Mouse (Mus musculus): Measurements from ENCODE around the gene Surf1. TPM values are rescaled to one million over a fixed set of nuclear protein-coding genes. Genes with fewer than 3 reads are reported as not detected.
A peak's percentile ranks its signal among the peaks of the same experiment; 100 is the strongest.

Gene Surf1
- 51.2 and 54.4 TPM in 2 replicates for polyA plus RNA-seq (2016; fragmentation: Nextera tagmentation; extraction: Ambion mirVana)

DNA sequence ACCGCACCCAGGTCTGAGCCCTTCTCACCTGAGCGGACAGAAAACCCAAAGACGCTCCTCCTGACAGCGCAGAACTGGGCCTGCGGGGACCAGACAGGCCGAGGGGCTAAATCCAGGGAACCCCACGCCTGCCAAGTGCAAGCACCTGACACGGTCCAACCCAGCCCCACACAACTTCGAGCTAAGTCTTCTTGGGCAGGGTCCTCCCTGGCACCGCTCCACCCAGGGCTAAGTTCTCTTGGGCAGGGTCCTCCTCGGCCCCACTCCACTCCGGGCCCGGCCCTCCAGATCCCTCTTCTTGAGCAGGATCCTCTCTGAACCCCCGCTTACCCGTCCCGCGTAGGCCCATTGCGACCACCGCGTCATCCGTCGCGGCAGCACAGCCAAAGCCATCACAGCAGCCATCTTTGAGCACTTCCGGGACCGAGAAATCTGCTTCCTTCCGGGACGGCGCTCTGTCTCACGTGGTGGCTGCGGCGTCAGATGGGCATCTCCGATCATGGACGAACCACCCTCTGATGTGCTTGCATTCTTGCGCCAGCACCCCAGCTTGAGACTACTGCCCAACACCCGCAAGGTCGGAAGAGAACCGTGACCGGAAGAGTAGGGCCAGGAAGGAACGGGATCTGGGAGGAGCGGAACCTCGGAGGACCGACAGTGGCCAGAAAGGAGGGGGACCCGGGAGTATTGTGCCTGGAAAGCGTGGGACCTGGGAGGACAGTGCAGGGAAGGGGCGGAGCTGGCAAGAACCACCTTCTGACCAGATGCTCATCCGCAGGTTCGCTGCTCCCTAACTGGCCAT, at the start of gene Surf1, which contains the start of gene Surf2:
Gene Surf1 (minus strand): TSS at position 604 of the 802 bp plus-strand sequence.
Gene Surf2 (plus strand): TSS at position 441 of the 802 bp plus-strand sequence.
- Histone ChIP-seq H3K4me1 (peaks cover 46% of the 10 kb centered on the region), H3K4me3 (replicated peaks) (peak within 1 kb of the TSS; percentile 73), H3K9me3 (no peaks in the 10 kb centered on the region), H3K27me3 (no peaks in the 10 kb centered on the region), H3K9ac (peak within 1 kb of the TSS; percentile 74), H3K36me3 (replicated peaks) (peaks cover 65% of the 10 kb centered on the region), H3K27ac (peak within 1 kb of the TSS; percentile 73), H3K4me2 (peak within 1 kb of the TSS; percentile 95)
- ATAC-seq (ENCODE audit: low FRiP score): peak; percentile 79
- 3% methylated on average over 47 of the region's 47 CpGs for WGBS

DNA sequence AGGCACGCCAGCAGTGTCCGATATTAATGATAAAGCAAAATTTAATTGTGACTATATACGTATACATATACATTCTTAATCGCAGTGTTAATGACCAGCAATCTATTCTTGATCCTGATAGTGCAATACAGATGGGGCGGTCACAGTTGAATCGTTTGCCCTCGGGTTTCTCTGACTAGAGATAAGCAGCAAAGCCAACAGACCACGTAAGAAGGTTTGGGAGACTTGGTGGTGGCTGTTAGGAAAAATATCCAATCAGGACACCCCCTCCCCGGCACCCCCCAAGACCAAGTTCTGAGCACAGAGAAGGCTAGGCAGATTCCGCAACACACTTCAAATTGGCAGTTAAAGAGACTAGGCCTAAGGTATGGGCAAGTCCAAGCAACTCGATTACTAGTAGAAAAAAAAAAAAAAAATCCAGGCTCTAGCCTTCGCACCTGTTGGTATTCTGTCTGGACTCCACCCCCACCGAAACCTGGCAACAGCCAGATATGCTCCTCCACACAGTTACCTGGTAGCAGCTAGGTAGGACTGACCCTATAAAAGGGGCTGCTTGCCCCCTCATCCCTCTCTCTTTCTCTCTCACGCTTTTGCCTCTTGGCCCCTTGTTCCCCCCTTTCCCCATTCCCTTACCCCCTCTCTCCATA, 48.5 kb upstream of the Surf1 start:
- Histone ChIP-seq H3K9me3 (0 out of 2 replicates have a peak, but pooled peaks cover 8% of the 10 kb centered on the region), H3K27ac (peak overlapping the region; percentile 98), H3K9ac (peak overlapping the region; percentile 89), H3K36me3 (replicated peaks) (peaks cover 19% of the 10 kb centered on the region), H3K4me1 (peaks cover 32% of the 10 kb centered on the region), H3K4me2 (peak overlapping the region; percentile 86), H3K27me3 (no peaks in the 10 kb centered on the region), H3K4me3 (replicated peaks) (peak overlapping the region; percentile 78)
- WGBS: 17% methylated on average over 14 of the region's 14 CpGs
- ATAC-seq (ENCODE audit: low FRiP score): no peak

DNA sequence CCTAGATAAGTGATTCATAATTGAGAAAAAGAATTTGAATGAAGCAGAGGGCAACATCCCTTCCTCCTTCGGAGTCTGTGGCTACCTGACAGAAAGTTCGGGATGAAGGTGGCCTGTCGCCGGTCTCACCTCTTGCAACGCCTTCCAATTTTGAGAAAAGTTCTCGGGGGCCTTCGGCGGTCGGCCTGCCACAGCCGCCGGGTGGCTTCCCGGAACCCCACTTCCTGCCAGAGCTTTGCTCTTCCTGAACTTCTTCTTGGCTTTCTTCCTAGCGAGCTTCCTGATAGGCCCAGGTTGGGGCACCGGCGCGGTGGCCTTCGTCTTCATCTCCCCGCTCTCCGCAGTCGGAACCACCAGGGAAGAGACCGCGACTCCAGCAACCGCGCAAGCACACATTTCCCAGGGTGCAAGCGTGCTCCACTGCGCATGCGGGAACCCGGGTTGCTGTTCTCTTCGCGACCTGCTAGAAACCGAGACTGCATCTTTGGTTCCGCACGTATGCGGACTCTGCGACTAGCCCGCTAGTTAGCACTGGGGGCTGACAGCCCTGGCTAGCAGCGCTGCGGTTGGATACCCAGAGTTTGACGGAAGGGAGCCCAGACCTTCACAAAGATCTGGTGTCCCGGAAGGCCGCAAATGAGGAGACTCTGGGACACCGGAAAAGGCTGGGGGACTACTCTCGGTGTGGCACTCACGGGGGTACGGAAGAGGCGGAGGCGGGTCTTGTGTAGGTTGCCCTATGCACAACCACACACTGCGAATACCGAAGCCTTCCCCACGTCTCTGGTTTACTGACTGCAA, 47.8 kb upstream of the Surf1 start, which contains the start of gene Rexo4:
Gene Rexo4 (minus strand): TSS at position 464 of the 801 bp plus-strand sequence.
- Histone ChIP-seq H3K9ac (peak within 1 kb of the TSS; percentile 89), H3K4me2 (peak within 1 kb of the TSS; percentile 86), H3K27ac (peak within 1 kb of the TSS; percentile 98), H3K36me3 (replicated peaks) (peaks cover 24% of the 10 kb centered on the region), H3K27me3 (no peaks in the 10 kb centered on the region), H3K4me3 (replicated peaks) (peak within 1 kb of the TSS; percentile 78), H3K4me1 (peaks cover 32% of the 10 kb centered on the region), H3K9me3 (0 out of 2 replicates have a peak, but pooled peaks cover 8% of the 10 kb centered on the region)
- WGBS: under 1% methylated on average over 50 of the region's 50 CpGs
- ATAC-seq (ENCODE audit: low FRiP score): peak; percentile 96

- no peak overlapping the region for H3K4me2 ChIP-seq
- WGBS: 76% methylated on average over 4 of the region's 4 CpGs
- H3K36me3 ChIP-seq (replicated peaks): peaks cover 57% of the 10 kb centered on the region
- peaks cover 32% of the 10 kb centered on the region for H3K4me1 ChIP-seq
- no peak overlapping the region for H3K4me3 ChIP-seq (replicated peaks)
- H3K27ac ChIP-seq: no peak overlapping the region
- H3K9ac ChIP-seq: no peak overlapping the region
- no peaks in the 10 kb centered on the region for H3K27me3 ChIP-seq
- ATAC-seq (ENCODE audit: low FRiP score): no peak
- H3K9me3 ChIP-seq: no peaks in the 10 kb centered on the region
Observed at GRCm38 (mm10) chr2:26960756-26961155, 44.4 kb upstream of the Surf1 start.

- Histone ChIP-seq H3K27me3 (no peaks in the 10 kb centered on the region), H3K4me3 (replicated peaks) (no peak overlapping the region), H3K36me3 (replicated peaks) (peaks cover 90% of the 10 kb centered on the region), H3K27ac (no peak overlapping the region), H3K9ac (no peak overlapping the region), H3K4me2 (no peak overlapping the region), H3K9me3 (no peaks in the 10 kb centered on the region), H3K4me1 (peaks cover 11% of the 10 kb centered on the region)
- no peak for ATAC-seq (ENCODE audit: low FRiP score)
- WGBS: 90% methylated on average over 2 of the region's 2 CpGs
Observed at GRCm38 (mm10) chr2:26957488-26957859, 41.1 kb upstream of the Surf1 start.

GRCm38 (mm10) chr2:26956811-26957487, 40.6 kb upstream of the Surf1 start:
- Histone ChIP-seq H3K27ac (no peak overlapping the region), H3K4me3 (replicated peaks) (no peak overlapping the region), H3K4me2 (no peak overlapping the region), H3K9me3 (no peaks in the 10 kb centered on the region), H3K4me1 (peaks cover 7% of the 10 kb centered on the region), H3K9ac (no peak overlapping the region), H3K36me3 (replicated peaks) (peaks cover 92% of the 10 kb centered on the region), H3K27me3 (no peaks in the 10 kb centered on the region)
- WGBS: 92% methylated on average over 12 of the region's 12 CpGs
- ATAC-seq (ENCODE audit: low FRiP score): no peak

DNA sequence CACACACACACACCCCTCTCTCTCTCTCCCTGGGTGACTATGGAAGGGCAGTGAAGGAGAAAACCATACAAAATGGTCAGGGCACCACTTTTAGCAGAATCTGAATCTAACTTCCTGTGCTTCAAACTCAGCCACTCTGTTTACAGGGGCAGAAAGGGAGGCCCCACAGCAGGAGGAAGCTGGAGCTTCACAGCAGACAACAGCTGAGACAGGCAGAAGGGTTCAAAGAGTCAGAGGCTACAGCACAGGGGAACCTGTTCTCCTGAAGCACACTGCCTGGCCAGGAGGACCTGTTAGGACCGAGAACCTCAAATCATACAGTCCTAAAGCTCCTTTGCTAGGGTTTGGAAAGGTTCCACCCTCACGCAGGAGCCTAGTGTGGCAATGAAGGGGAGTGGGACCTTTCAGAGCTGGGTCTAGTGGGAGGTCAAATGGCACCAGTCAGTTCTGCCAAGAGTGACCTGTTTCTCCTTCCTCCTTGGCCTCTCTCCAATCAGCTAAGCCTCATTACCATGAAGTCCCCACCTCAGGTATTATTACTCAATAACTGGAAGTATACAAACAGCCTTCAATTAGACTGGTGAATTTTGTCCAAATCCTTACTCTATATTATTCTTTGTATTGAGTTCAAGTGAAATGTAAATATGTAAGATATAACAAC, 38.5 kb upstream of the Surf1 start:
- no peaks in the 10 kb centered on the region for H3K4me1 ChIP-seq
- H3K27me3 ChIP-seq: no peaks in the 10 kb centered on the region
- H3K9ac ChIP-seq: no peak overlapping the region
- 88% methylated on average over 2 of the region's 2 CpGs for WGBS
- H3K9me3 ChIP-seq: no peaks in the 10 kb centered on the region
- no peak overlapping the region for H3K4me2 ChIP-seq
- peaks cover 87% of the 10 kb centered on the region for H3K36me3 ChIP-seq (replicated peaks)
- ATAC-seq (ENCODE audit: low FRiP score): no peak
- H3K4me3 ChIP-seq (replicated peaks): no peak overlapping the region
- H3K27ac ChIP-seq: no peak overlapping the region

DNA sequence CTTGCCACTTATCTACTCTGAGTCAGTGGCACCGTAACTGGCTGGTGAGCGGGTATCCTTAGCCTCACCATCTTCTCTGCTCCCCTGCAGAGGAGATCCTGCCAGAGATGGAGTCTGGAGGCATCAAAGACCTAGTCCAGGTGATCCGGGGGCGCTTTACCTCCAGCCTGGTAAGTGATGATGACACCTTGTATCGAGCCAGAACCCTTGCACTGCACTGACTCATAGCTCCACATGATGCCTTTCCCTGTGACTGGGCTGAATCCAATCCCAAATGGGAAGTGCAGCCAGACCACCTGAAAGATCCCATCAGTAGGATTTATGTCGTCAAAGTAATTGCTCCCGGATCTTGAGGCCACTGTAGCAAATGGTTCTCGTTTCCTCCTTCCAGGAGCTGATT, 36.5 kb upstream of the Surf1 start:
- Histone ChIP-seq H3K4me2 (no peak overlapping the region), H3K4me3 (replicated peaks) (no peak overlapping the region), H3K4me1 (no peaks in the 10 kb centered on the region), H3K9me3 (no peaks in the 10 kb centered on the region), H3K9ac (no peak overlapping the region), H3K27ac (no peak overlapping the region), H3K27me3 (no peaks in the 10 kb centered on the region), H3K36me3 (replicated peaks) (peaks cover 71% of the 10 kb centered on the region)
- WGBS: 96% methylated on average over 8 of the region's 8 CpGs
- ATAC-seq (ENCODE audit: low FRiP score): no peak

DNA sequence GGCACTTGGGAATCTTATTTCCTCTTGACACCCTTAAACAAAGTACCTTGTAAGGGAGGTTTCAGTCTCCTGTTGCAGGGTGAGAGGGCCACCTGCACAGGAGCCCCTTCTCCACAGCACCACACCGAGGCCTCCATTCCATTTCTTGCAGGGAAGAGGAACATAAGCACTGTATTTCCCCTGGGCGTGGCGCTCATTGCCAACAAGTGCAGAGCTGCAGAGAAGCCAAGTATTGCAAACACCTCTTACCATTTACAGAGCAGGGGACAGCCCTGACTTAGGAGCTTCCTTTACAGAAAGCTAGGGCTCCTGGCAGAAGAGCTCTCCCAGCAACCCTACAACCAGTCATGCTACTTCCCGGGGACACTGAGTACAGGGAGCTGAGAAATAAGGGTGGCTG, 35.9 kb upstream of the Surf1 start:
- WGBS: 93% methylated on average over 4 of the region's 4 CpGs
- no peak for ATAC-seq (ENCODE audit: low FRiP score)
- peaks cover 64% of the 10 kb centered on the region for H3K36me3 ChIP-seq (replicated peaks)

GRCm38 (mm10) chr2:26951346-26951905, 35.1 kb upstream of the Surf1 start:
- H3K9me3 ChIP-seq: no peaks in the 10 kb centered on the region
- H3K4me2 ChIP-seq: no peak overlapping the region
- peaks cover 59% of the 10 kb centered on the region for H3K36me3 ChIP-seq (replicated peaks)
- no peaks in the 10 kb centered on the region for H3K27me3 ChIP-seq
- no peak overlapping the region for H3K9ac ChIP-seq
- no peak overlapping the region for H3K4me3 ChIP-seq (replicated peaks)
- no peak for ATAC-seq (ENCODE audit: low FRiP score)
- H3K27ac ChIP-seq: no peak overlapping the region
- no peaks in the 10 kb centered on the region for H3K4me1 ChIP-seq
- 89% methylated on average over 8 of the region's 8 CpGs for WGBS

More for the DNA sequence above, 35.9 kb upstream of the Surf1 start:
- Histone ChIP-seq H3K4me2 (no peak overlapping the region), H3K9me3 (no peaks in the 10 kb centered on the region), H3K4me1 (no peaks in the 10 kb centered on the region), H3K27me3 (no peaks in the 10 kb centered on the region), H3K4me3 (replicated peaks) (no peak overlapping the region), H3K27ac (no peak overlapping the region), H3K9ac (no peak overlapping the region)

DNA sequence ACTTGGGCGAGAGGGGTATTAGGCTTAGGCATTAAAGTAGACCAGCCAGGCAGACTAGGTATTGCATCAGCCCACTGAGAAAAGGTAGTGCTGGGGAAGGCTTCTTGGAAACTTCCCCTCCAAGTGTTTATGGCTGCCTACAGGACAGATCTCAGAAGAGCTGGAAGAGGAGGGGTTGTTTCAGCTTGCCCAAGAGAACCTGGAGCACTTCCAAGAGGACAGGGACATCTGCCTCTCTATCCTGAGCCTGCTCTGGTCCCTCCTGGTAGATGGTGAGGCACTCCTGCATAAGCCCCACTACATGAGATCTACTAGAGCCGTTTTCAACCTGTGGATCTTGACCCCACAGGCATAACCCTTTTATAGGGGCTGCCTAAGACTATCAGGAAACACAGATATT, 34.1 kb upstream of the Surf1 start:
- H3K27ac ChIP-seq: no peak overlapping the region
- H3K4me2 ChIP-seq: no peak overlapping the region
- WGBS: 86% methylated on average over 2 of the region's 2 CpGs
- H3K9me3 ChIP-seq: no peaks in the 10 kb centered on the region
- H3K4me1 ChIP-seq: no peaks in the 10 kb centered on the region
- H3K4me3 ChIP-seq (replicated peaks): no peak overlapping the region
- H3K27me3 ChIP-seq: no peaks in the 10 kb centered on the region
- ATAC-seq (ENCODE audit: low FRiP score): no peak
- no peak overlapping the region for H3K9ac ChIP-seq
- peaks cover 50% of the 10 kb centered on the region for H3K36me3 ChIP-seq (replicated peaks)
